Mouse (Mus musculus) cortical plate, adult 2 months (tissue): ENCODE measurements around the gene Kat14.
A peak's percentile ranks its signal among the peaks of the same experiment; 100 is the strongest.

ENCODE experiments used
- CTCF ChIP-seq: fragments of 200-500 bp; IDR thresholded peaks from 2 replicates; pipeline ENCODE4 v1.5.1; 2011; ENCODE audit warnings: mild to moderate bottlenecking, control low read depth, low read length; ENCODE audit not compliant: insufficient read depth; ENCODE audit errors: extremely low read depth
- POLR2A ChIP-seq: fragments of 200-500 bp; IDR thresholded peaks from 2 replicates; pipeline ENCODE4 v1.6.1; 2011; ENCODE audit warnings: mild to moderate bottlenecking, low read length, control low read depth; ENCODE audit not compliant: insufficient read depth; ENCODE audit errors: extremely low read depth

DNA sequence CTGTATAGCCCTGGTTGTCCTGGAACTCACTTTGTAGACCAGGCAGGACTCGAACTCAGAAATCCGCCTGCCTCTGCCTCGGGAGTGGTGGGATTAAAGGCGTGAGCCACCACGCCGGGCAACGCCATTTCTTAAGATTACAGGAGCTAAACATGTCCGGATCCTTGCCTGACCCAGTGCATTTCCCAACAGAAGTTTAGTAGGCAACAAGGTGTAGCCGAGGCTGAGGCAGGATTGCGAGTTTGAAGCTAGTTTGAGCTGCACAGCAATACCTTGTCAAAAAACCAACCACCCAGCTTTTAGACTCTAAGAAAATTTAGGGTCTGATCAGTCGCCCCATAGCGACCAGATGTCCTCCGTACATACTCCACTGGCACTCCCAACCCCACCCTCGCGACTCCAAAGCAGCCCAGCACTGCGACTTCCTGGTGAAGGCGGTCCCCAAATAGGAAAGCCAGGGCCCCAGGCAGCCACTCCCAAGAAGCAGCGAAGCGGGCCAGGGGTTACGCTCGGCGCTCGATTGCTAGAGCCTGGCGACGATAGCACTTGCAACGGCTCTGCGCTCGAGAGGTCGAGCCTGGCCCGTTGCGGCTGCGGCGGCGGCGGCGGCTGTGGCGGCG is at the start of gene Kat14, which contains the start of gene Pet117:
- no peak for TF ChIP-seq CTCF
- peak; percentile 48 for TF ChIP-seq POLR2A
